Mouse (Mus musculus) embryonic facial prominence, embryonic 10.5 days (tissue): ENCODE data around the gene Zswim8. TPM values are rescaled to one million over a fixed set of nuclear protein-coding genes. Genes with fewer than 3 reads are reported as not detected.
A peak's percentile ranks its signal among the peaks of the same experiment; 100 is the strongest.

Experiments
- DNase-seq: peaks from one replicate; pipeline ENCODE4 v3.0.0-alpha.2; 2017; ENCODE audit warnings: low spot score
- H3K27ac ChIP-seq: fragments of 300-500 bp; sonication (generic); replicated peaks from 2 replicates; pipeline ENCODE4 v1.5.1; 2016; ENCODE audit warnings: mild to moderate bottlenecking
- H3K27me3 ChIP-seq: fragments of 300-500 bp; sonication (generic); replicated peaks from 2 replicates; pipeline ENCODE4 v1.6.1; 2016; ENCODE audit warnings: low read depth, mild to moderate bottlenecking; ENCODE audit not compliant: poor library complexity, severe bottlenecking
- H3K36me3 ChIP-seq: fragments of 300-500 bp; sonication (generic); replicated peaks from 2 replicates; pipeline ENCODE4 v1.6.1; 2016; ENCODE audit warnings: mild to moderate bottlenecking, moderate library complexity
- H3K4me1 ChIP-seq: fragments of 300-500 bp; sonication (generic); 2 replicates; pipeline ENCODE4 v1.6.1; 2016
- H3K4me3 ChIP-seq: fragments of 300-500 bp; sonication (generic); 2 replicates; pipeline ENCODE4 v1.5.1; 2016; ENCODE audit warnings: mild to moderate bottlenecking, moderate library complexity
- H3K9me3 ChIP-seq: fragments of 300-500 bp; sonication (generic); 2 replicates; pipeline ENCODE4 v1.6.1; 2016; ENCODE audit warnings: mild to moderate bottlenecking
- WGBS: fragments of 180-500 bp; shearing (Covaris S2); methylation state at CpG from one replicate; pipeline ENCODE4 v1.1.7; 2016; 5-methylcytosine and 5-hydroxymethylcytosine counted together
- polyA plus RNA-seq: library from polyadenylated mRNA; unstranded; fragments of >200 nt; fragmentation: Nextera tagmentation; extraction: Ambion mirVana; gene quantifications from 2 replicates; pipeline ENCODE4 v1.2.1, GENCODE M21; 2016

Zswim8 gene
- polyA plus RNA-seq, 1 experiment from 2014 or later = 34.2 TPM

GRCm38 (mm10) chr14:20672990-20673389 is 34.4 kb upstream of the Zswim8 start:
- H3K9me3 ChIP-seq = no peaks in the 10 kb centered on the region
- H3K4me1 ChIP-seq = peaks cover 13% of the 10 kb centered on the region
- H3K27me3 ChIP-seq = peaks cover 20% of the 10 kb centered on the region
- peaks cover 26% of the 10 kb centered on the region for H3K36me3 ChIP-seq
- WGBS = 89% methylated on average over 2 of the region's 2 CpGs
- 0 out of 2 replicates have a peak overlapping the region, but pooled peaks have one; percentile 89 for H3K27ac ChIP-seq
- H3K4me3 ChIP-seq = peak overlapping the region; percentile 82
- DNase-seq = peak; percentile 45

DNA sequence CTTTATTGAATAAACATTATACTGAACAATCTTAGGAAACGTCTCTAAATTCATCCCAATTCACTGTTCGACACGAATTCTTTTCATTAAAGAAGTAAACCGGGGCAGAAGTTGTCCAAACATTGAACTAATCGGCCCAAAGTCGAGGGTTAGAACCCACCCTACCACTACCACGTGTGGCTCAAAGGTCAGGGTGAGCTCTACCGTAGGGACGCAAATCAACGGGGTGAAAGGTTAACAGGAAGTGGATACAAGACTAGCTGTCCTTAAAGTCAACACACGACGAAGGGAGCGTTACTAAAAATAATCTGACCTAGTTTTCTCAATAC is 33.7 kb upstream of the Zswim8 start:
- H3K9me3 ChIP-seq = no peaks in the 10 kb centered on the region
- peaks cover 13% of the 10 kb centered on the region for H3K4me1 ChIP-seq
- H3K27me3 ChIP-seq = peaks cover 14% of the 10 kb centered on the region
- DNase-seq = peak; percentile 49
- H3K27ac ChIP-seq = peak overlapping the region; percentile 89
- H3K4me3 ChIP-seq = peak overlapping the region; percentile 82
- 12% methylated on average over 13 of the region's 13 CpGs for WGBS
- peaks cover 33% of the 10 kb centered on the region for H3K36me3 ChIP-seq

- peak within 1 kb of the TSS; percentile 89 for H3K27ac ChIP-seq
- peaks cover 38% of the 10 kb centered on the region for H3K36me3 ChIP-seq
- H3K4me1 ChIP-seq = peaks cover 13% of the 10 kb centered on the region
- no peaks in the 10 kb centered on the region for H3K9me3 ChIP-seq
- peak within 1 kb of the TSS; percentile 82 for H3K4me3 ChIP-seq
- DNase-seq = peak; percentile 100
- WGBS = under 1% methylated on average over 43 of the region's 43 CpGs
- peaks cover 8% of the 10 kb centered on the region for H3K27me3 ChIP-seq
Observed at GRCm38 (mm10) chr14:20674064-20674833, 33.1 kb upstream of the Zswim8 start, which contains the start of gene Sec24c. TSS of gene Sec24c (plus strand) at chr14:20674308.

GRCm38 (mm10) chr14:20677906-20678305 is 29.4 kb upstream of the Zswim8 start:
- WGBS = 93% methylated on average over 4 of the region's 4 CpGs
- Histone ChIP-seq H3K36me3 (peaks cover 75% of the 10 kb centered on the region), H3K27me3 (no peaks in the 10 kb centered on the region), H3K9me3 (no peaks in the 10 kb centered on the region), H3K4me1 (peaks cover 13% of the 10 kb centered on the region), H3K27ac (no peak overlapping the region), H3K4me3 (no peak overlapping the region)
- DNase-seq = no peak

- Histone ChIP-seq H3K36me3 (peaks cover 100% of the 10 kb centered on the region), H3K27me3 (no peaks in the 10 kb centered on the region)
Observed at GRCm38 (mm10) chr14:20681742-20682141, 25.6 kb upstream of the Zswim8 start.

GRCm38 (mm10) chr14:20682498-20682897 is 24.9 kb upstream of the Zswim8 start:
- no peak for DNase-seq
- H3K36me3 ChIP-seq = peaks cover 100% of the 10 kb centered on the region

More at GRCm38 (mm10) chr14:20681742-20682141, 25.6 kb upstream of the Zswim8 start:
- WGBS = 89% methylated on average over 2 of the region's 2 CpGs
- no peaks in the 10 kb centered on the region for H3K9me3 ChIP-seq
- no peak overlapping the region for H3K27ac ChIP-seq
- DNase-seq = no peak
- no peak overlapping the region for H3K4me3 ChIP-seq
- H3K4me1 ChIP-seq = no peaks in the 10 kb centered on the region

GRCm38 (mm10) chr14:20686576-20686975 is 20.8 kb upstream of the Zswim8 start:
- no peaks in the 10 kb centered on the region for H3K27me3 ChIP-seq
- no peaks in the 10 kb centered on the region for H3K4me1 ChIP-seq
- H3K9me3 ChIP-seq = no peaks in the 10 kb centered on the region
- H3K27ac ChIP-seq = no peak overlapping the region
- 94% methylated on average over 3 of the region's 3 CpGs for WGBS
- no peak overlapping the region for H3K4me3 ChIP-seq
- no peak for DNase-seq
- peaks cover 100% of the 10 kb centered on the region for H3K36me3 ChIP-seq

More at GRCm38 (mm10) chr14:20682498-20682897, 24.9 kb upstream of the Zswim8 start:
- 85% methylated on average over 3 of the region's 3 CpGs for WGBS
- Histone ChIP-seq H3K4me1 (no peaks in the 10 kb centered on the region), H3K4me3 (no peak overlapping the region), H3K27me3 (no peaks in the 10 kb centered on the region), H3K27ac (no peak overlapping the region), H3K9me3 (no peaks in the 10 kb centered on the region)

DNA sequence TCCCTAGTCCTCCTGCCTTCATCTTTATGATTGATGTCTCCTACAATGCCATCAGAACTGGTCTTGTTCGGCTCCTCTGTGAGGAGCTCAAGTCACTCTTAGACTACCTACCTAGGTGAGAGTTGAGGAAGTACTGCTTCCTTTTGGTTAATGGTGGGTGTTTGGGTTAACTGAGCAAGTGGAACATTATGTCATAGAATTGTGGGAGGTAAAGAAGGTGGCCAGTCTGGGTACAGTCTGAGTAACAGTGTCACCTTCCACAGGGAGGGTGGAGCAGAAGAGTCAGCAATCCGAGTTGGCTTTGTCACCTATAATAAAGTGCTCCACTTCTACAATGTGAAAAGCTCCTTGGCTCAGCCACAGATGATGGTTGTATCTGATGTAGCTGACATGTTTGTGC is 18.3 kb upstream of the Zswim8 start:
- WGBS = 89% methylated on average over 2 of the region's 2 CpGs

DNA sequence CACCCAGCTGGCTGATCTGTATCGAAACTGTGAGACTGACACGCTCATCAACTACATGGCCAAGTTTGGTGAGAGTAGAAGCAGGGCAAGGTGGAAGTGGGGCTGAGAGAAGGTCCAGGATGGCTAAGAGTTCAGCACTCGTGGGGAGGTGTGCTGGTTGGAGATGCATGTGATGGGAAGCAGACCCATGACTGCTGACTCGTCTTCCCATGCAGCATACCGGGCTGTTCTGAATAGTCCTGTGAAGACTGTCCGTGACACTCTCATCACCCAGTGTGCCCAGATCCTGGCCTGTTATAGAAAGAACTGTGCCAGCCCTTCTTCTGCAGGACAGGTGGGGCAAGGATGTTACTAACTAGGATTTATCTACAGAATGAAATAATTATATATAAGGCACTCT is 15.6 kb upstream of the Zswim8 start:
- WGBS = 96% methylated on average over 6 of the region's 6 CpGs
- Histone ChIP-seq H3K27ac (no peak overlapping the region), H3K4me3 (no peak overlapping the region), H3K36me3 (peaks cover 79% of the 10 kb centered on the region), H3K27me3 (no peaks in the 10 kb centered on the region), H3K9me3 (no peaks in the 10 kb centered on the region), H3K4me1 (peaks cover 28% of the 10 kb centered on the region)
- no peak for DNase-seq

More for the DNA sequence above, 18.3 kb upstream of the Zswim8 start:
- no peak for DNase-seq
- H3K36me3 ChIP-seq = peaks cover 100% of the 10 kb centered on the region
- peaks cover 6% of the 10 kb centered on the region for H3K4me1 ChIP-seq
- H3K9me3 ChIP-seq = no peaks in the 10 kb centered on the region
- no peaks in the 10 kb centered on the region for H3K27me3 ChIP-seq
- H3K4me3 ChIP-seq = no peak overlapping the region
- H3K27ac ChIP-seq = no peak overlapping the region

- peaks cover 46% of the 10 kb centered on the region for H3K4me1 ChIP-seq
- H3K9me3 ChIP-seq = no peaks in the 10 kb centered on the region
- no peak overlapping the region for H3K27ac ChIP-seq
- no peak for DNase-seq
- no peaks in the 10 kb centered on the region for H3K27me3 ChIP-seq
- H3K4me3 ChIP-seq = peak overlapping the region; percentile 96
- H3K36me3 ChIP-seq = peaks cover 72% of the 10 kb centered on the region
- 92% methylated on average over 10 of the region's 10 CpGs for WGBS
Observed at GRCm38 (mm10) chr14:20693589-20694101, 13.7 kb upstream of the Zswim8 start.

GRCm38 (mm10) chr14:20694185-20694883 is 13.0 kb upstream of the Zswim8 start:
- DNase-seq = no peak
- peaks cover 46% of the 10 kb centered on the region for H3K4me1 ChIP-seq
- H3K36me3 ChIP-seq = peaks cover 71% of the 10 kb centered on the region
- WGBS = 50% methylated on average over 13 of the region's 13 CpGs
- H3K27ac ChIP-seq = peak overlapping the region; percentile 97
- H3K27me3 ChIP-seq = no peaks in the 10 kb centered on the region
- H3K4me3 ChIP-seq = peak overlapping the region; percentile 96
- no peaks in the 10 kb centered on the region for H3K9me3 ChIP-seq

- H3K4me1 ChIP-seq = peaks cover 46% of the 10 kb centered on the region
- H3K36me3 ChIP-seq = peaks cover 68% of the 10 kb centered on the region
- H3K4me3 ChIP-seq = peak within 1 kb of the TSS; percentile 96
- no peaks in the 10 kb centered on the region for H3K27me3 ChIP-seq
- peak; percentile 91 for DNase-seq
- H3K27ac ChIP-seq = peak within 1 kb of the TSS; percentile 97
- H3K9me3 ChIP-seq = no peaks in the 10 kb centered on the region
- WGBS = under 1% methylated on average over 111 of the region's 111 CpGs
Observed at GRCm38 (mm10) chr14:20694884-20695760, 12.2 kb upstream of the Zswim8 start, which contains the start of gene Fut11. TSS of gene Fut11 (plus strand) at chr14:20694968.
